Mouse (Mus musculus) E14TG2a.4 (cell line): ENCODE data around the gene Atg7.

Experiments
- H3K27me3 ChIP-seq: 2 replicates; pipeline ENCODE4 v1.6.1; 2014; ENCODE audit warnings: low read length, control low read depth; ENCODE audit not compliant: insufficient read depth
- H3K36me3 ChIP-seq: 2 replicates; pipeline ENCODE4 v1.6.1; 2014; ENCODE audit warnings: low read length, control low read depth; ENCODE audit not compliant: insufficient read depth
- H3K4me1 ChIP-seq: replicated peaks from 2 replicates; pipeline ENCODE4 v1.6.1; 2014; ENCODE audit warnings: low read depth, low read length, control low read depth
- H3K4me3 ChIP-seq: replicated peaks from 2 replicates; pipeline ENCODE4 v1.5.1; 2014; ENCODE audit warnings: mild to moderate bottlenecking, low read length
- H3K9me3 ChIP-seq: 2 replicates; pipeline ENCODE4 v1.6.1; 2014; ENCODE audit warnings: low read length, control low read depth
- CTCF ChIP-seq: conservative IDR thresholded peaks from 2 replicates; pipeline ENCODE4 v1.5.1; 2014; ENCODE audit warnings: low read length
- NANOG ChIP-seq: IDR thresholded peaks from 2 replicates; pipeline ENCODE4 v1.6.1; 2014; ENCODE audit warnings: borderline replicate concordance, low read length, mixed read lengths
- POU5F1 ChIP-seq: IDR thresholded peaks from 2 replicates; pipeline ENCODE4 v1.6.1; 2014; ENCODE audit warnings: low read length, borderline replicate concordance

Gene Atg7

DNA sequence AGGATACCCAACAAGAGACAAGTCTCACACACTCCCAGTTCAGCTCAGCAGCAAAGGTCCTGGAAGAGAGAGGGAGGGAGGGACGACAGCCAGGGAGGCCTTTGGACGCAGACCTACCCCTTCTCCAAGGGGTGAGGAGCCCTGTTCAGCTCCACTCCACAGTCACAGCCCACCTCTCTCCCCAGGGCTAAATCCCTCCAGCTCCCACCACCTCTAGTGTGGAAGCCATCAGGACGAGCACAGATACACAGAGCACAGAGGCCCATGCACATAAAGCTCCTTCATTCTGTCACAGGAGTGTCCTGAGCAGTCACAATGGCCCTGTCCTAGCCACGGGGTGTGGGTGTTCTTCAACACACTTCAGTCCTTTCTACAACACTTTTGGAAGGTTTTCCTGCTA is 233.1 kb downstream of the Atg7 start:
- Histone ChIP-seq H3K27me3 (peaks cover 23% of the 10 kb centered on the region), H3K4me3 (no peak overlapping the region), H3K9me3 (no peaks in the 10 kb centered on the region), H3K36me3 (no peaks in the 10 kb centered on the region), H3K4me1 (peaks cover 39% of the 10 kb centered on the region)
- no peak for TF ChIP-seq NANOG
- TF ChIP-seq POU5F1 = no peak
- no peak for TF ChIP-seq CTCF

DNA sequence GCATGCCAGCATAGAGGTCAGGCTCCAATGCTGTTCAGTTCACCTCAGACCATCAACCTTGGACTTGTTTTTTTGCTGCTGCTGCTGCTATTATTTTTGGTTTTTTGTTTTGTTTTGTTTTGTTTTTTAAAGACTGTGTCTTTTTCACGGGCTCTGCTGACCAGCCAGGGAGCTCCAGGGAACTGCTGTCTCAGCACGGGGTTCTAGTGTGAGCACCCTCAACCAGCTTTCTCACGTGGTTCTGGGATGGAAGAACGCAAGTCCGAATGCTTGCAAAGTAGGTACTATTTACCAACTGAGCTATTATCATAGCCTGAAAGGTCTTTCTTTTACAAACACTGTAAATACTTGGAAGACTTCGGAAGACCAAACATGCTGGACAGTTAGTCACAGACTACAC is 233.6 kb downstream of the Atg7 start:
- no peaks in the 10 kb centered on the region for H3K36me3 ChIP-seq
- H3K4me3 ChIP-seq = no peak overlapping the region
- peaks cover 23% of the 10 kb centered on the region for H3K27me3 ChIP-seq
- TF ChIP-seq POU5F1 (no peak), CTCF (no peak), NANOG (no peak)
- H3K4me1 ChIP-seq = peaks cover 38% of the 10 kb centered on the region
- H3K9me3 ChIP-seq = no peaks in the 10 kb centered on the region

DNA sequence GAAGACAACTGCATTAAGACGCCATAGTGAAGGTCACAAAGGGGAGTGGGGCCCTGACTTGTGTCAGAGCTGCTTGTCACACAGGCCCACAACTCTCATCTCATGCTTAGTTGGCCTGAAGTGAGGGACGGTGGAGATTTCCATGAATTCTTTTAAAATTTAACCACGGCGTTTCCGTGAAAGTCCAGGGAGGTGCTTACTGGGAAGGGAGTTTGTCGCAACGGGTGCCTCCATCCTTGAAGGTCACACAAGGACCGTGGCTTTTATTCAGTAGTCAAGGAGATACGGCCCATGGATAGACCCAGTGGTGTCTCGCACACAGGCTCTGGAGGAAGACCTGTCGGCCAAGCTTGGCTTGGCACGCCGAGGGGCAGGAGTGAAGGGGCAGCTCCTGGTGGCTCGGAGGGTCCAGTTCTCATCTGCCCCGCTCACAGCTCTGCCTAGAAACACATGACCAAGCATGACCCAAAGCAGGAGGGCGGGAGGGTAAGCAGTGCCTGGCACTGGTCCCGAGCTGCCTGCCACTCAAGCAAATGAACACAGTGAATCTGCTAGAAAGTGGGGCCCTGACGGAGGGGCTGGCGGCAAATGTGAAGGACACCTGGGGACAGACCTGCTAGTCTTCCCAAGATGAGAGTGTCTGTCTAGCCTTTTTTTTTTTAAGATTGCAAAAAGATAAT is 236.1 kb downstream of the Atg7 start:
- Histone ChIP-seq H3K4me1 (peaks cover 54% of the 10 kb centered on the region), H3K27me3 (peaks cover 11% of the 10 kb centered on the region; the same call in 1 of the 2 replicates), H3K9me3 (no peaks in the 10 kb centered on the region), H3K4me3 (no peak overlapping the region), H3K36me3 (no peaks in the 10 kb centered on the region)
- TF ChIP-seq CTCF (no peak), NANOG (no peak), POU5F1 (no peak)

DNA sequence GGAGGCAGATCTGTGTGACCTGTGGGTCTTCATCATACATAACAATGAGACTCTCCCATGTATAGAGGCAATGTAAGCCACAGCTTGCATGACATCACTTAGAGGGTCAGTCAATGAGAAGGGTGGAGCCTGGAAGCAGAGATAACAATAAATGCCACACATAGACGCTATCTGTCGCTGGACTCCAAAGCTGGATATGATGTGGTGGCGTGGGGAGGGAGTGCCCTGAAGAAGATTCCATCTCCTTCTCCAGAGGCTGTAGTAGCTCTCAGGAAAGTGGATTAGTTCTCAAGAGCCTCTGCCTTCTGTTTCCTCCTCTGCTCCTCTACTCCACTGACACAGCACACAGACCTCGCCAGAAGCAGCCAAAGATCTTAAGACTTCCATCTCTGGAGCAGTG is 237.9 kb downstream of the Atg7 start:
- H3K4me1 ChIP-seq = peaks cover 41% of the 10 kb centered on the region
- no peak overlapping the region for H3K4me3 ChIP-seq
- no peak for TF ChIP-seq POU5F1
- no peak for TF ChIP-seq CTCF
- no peak for TF ChIP-seq NANOG
- peaks cover 9% of the 10 kb centered on the region; the same call in 1 of the 2 replicates for H3K27me3 ChIP-seq
- H3K36me3 ChIP-seq = no peaks in the 10 kb centered on the region
- H3K9me3 ChIP-seq = no peaks in the 10 kb centered on the region

DNA sequence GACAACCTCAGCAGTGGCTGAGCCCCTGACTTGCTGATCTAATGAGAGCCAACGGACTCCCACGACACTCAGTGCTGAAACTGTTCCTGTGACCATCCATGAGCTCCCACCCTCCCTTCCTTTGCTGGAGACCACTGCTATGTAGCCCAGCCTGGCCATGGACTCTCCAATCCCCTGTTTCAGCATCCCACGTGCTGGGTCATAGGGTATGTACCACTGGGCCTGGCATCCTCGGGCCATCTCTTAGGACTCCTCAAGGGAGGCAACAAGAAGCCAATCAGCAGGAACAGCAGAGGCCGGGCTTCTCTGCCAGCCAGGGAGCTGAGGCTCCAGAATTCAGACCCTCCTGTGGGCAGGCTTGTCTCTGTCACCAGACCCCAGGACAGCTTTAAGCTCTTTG is 239.3 kb downstream of the Atg7 start:
- Histone ChIP-seq H3K4me3 (no peak overlapping the region), H3K4me1 (peaks cover 46% of the 10 kb centered on the region), H3K9me3 (no peaks in the 10 kb centered on the region), H3K27me3 (peaks cover 9% of the 10 kb centered on the region; the same call in 1 of the 2 replicates), H3K36me3 (no peaks in the 10 kb centered on the region)
- no peak for TF ChIP-seq POU5F1
- TF ChIP-seq CTCF = no peak
- TF ChIP-seq NANOG = no peak

DNA sequence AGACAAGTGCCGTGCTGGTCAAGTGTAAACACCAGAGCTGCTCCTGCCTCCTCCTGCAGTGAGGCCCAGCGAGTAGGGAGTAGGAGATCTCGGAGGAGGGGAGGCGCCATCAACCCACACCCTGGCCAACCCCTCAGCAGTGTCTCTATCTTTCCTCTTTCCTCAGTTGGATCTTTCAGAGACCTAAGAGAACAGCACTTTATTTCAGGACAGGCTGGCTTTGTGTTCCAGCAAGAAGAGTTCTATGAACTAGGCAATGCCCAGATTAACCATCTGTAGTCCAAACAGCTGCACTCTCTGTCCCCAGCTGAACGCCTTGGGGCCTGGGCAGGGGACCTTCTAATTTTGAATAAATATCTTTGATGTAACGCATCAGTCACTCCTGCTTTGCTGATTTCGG is 239.8 kb downstream of the Atg7 start:
- H3K9me3 ChIP-seq = no peaks in the 10 kb centered on the region
- H3K4me1 ChIP-seq = peaks cover 48% of the 10 kb centered on the region
- H3K27me3 ChIP-seq = peaks cover 7% of the 10 kb centered on the region; the same call in 1 of the 2 replicates
- no peaks in the 10 kb centered on the region for H3K36me3 ChIP-seq
- no peak overlapping the region for H3K4me3 ChIP-seq
- TF ChIP-seq CTCF = no peak
- no peak for TF ChIP-seq NANOG
- TF ChIP-seq POU5F1 = no peak

DNA sequence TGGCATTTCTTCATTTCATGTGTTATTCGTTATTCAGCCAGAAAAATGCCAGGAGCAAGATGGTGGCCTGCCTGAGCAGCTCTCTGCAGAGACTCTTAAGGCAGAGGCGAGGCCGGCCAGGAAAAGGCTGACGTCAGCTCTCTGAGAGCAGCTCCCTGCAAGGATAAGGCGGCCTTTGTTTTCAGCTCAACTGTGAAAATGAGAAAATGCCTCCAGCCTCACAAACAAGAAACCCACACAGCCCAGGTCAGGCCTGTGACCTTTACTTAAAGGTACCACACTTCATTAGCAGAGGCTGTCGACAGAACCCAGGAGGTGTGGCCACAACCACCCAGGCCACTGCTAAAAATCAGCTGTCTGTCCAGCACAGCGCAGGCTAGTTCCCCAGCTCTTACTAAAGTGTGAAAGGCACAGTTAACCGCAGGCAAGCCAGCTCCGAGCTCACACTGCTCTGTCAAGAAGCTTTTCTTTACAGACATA is 240.4 kb downstream of the Atg7 start:
- H3K27me3 ChIP-seq = peaks cover 4% of the 10 kb centered on the region; the same call in 1 of the 2 replicates
- no peaks in the 10 kb centered on the region for H3K9me3 ChIP-seq
- TF ChIP-seq NANOG (no peak), CTCF (no peak), POU5F1 (no peak)
- H3K36me3 ChIP-seq = no peaks in the 10 kb centered on the region
- H3K4me1 ChIP-seq = peaks cover 49% of the 10 kb centered on the region
- no peak overlapping the region for H3K4me3 ChIP-seq

DNA sequence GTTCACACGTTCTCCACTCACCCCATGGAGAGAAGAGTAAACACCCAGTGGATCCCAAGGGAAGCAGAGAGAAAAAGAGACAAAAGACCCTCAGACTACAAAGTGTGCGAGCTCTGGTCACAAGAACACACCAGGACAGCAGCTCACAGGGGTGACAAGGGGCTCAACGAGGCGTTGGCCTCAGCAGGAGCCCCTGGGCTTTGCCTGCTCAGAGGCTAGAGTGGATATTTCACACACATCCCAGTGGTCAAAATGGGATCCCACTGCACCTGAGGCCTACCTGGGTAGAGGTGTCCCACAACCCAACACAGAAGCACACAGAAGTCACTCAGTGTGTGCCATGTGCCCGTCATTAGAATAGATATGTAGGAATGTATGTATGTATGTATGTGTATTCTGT is 242.2 kb downstream of the Atg7 start:
- Histone ChIP-seq H3K27me3 (0 out of 2 replicates have a peak, but pooled peaks cover 4% of the 10 kb centered on the region), H3K4me3 (no peak overlapping the region), H3K9me3 (no peaks in the 10 kb centered on the region), H3K36me3 (no peaks in the 10 kb centered on the region), H3K4me1 (peaks cover 52% of the 10 kb centered on the region)
- no peak for TF ChIP-seq CTCF
- no peak for TF ChIP-seq POU5F1
- no peak for TF ChIP-seq NANOG
